Mouse (Mus musculus) 3134 (cell line): Measurements from ENCODE around the gene Grhpr.
"Not testable (repeated sequence)": the region's sequence is repeated elsewhere in the genome, so short reads cannot be mapped to it uniquely, and the experiment has no call there.

Experiments used
- DNase-seq: peaks from one replicate; pipeline ENCODE4 v3.0.0-alpha.2; 2011; ENCODE audit warnings: low spot score; ENCODE audit not compliant: insufficient read length; ENCODE audit errors: extremely low read depth

Gene Grhpr

GRCm38 (mm10) chr4:44973871-44974270 is 7.3 kb upstream of the Grhpr start:
- DNase-seq: no peak

DNA sequence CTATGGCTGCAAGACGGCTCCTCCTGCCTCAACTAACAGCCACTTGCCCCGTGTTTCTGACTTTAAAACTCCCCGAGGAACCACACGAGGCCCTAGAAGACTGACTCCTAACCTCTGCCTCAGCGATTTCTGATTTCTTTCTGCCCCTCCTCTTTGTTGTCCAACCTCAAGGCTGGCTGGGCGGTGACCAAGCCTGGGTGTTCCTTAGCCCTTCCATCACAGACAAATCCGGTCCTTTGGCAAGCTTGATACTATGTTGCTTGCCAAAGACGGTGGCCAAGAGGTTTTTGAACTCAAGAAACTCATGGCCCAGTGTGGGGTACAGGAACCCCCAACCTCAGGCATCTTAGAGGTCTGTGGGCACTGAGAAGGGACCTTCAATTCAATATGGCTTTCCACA is 6.9 kb upstream of the Grhpr start:
- DNase-seq: no peak

DNA sequence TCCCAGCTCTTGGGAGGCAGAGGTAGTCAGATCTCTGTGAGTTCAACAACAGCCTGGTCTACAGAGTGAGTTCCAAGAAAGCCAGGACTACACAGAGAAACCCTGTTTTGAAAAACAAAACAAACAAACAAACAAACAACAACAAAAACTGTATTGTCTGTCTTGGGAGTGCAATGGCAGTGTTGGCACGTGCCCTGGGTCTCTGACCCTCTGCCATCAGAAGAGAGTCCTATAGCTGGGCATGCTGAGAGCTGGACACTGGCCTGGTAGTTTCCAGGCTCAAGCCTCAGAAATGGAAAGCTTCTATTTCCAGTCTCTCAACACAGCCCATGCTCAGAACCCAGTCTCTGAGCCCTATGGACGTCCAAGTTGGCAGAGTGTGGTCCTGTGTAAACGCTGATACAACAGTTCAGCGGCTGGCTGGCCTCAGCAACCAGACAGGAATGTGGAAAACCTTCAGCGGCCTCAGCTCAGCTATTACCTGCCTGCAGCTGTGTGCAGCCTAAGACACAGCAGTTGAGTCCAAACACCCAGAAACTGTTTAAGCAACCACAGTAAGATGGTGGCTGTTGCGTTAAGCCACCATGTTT is 5.1 kb upstream of the Grhpr start:
- no peak for DNase-seq

DNA sequence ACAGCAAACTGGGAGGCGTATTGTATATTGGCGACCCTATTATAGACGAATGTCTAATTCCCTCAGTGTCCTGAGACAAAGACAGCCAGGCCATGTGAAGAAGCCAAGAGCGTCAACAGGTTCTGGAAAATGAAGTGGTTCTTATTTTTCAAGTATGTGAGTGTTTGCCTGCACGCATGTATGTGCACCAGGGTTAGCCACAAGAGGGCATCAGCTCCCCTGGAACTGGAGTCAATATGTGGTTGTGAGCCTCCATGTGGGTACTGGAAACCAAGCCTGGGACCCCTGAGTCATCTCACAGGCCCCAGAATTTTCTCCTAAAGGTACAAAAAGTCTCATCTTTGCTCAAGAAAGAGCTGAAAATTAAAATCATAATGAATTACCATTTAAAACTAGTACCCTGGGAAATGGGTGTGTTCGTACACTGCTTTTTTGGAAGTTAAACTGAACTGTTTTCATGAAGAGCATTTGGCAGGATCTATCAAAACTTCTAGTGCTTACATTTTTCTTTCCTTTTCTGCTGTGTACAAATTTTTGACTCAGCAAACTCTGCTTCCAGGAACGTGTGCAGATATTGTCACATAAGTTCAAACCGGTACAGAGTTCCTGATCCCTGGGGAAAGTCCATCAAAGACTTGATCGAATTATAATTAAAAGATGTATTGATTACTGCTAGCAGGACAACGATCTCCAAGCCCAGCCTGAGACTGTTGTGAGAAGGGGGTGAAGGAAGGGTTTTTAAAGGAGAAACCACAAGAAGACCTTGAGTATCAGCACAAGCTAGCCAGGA is 4.1 kb upstream of the Grhpr start:
- DNase-seq: no peak

GRCm38 (mm10) chr4:44978175-44978574 is 3.0 kb upstream of the Grhpr start:
- no peak for DNase-seq

GRCm38 (mm10) chr4:44979794-44980338 is 1.3 kb upstream of the Grhpr start:
- DNase-seq: no peak

GRCm38 (mm10) chr4:44981974-44982287 is 736 bp downstream of the Grhpr start:
- DNase-seq: peak; percentile 43

GRCm38 (mm10) chr4:44982440-44983130 is 1.4 kb downstream of the Grhpr start:
- DNase-seq: no peak

GRCm38 (mm10) chr4:44983131-44983740 is 2.0 kb downstream of the Grhpr start:
- no peak for DNase-seq

- DNase-seq: no peak
Observed at GRCm38 (mm10) chr4:44990560-44990959, 9.4 kb downstream of the Grhpr start.

GRCm38 (mm10) chr4:44992330-44992729 is 11.1 kb downstream of the Grhpr start:
- not testable (repeated sequence) for DNase-seq

- DNase-seq: not testable (repeated sequence)
Observed at GRCm38 (mm10) chr4:44993179-44993578, 12.0 kb downstream of the Grhpr start.

DNA sequence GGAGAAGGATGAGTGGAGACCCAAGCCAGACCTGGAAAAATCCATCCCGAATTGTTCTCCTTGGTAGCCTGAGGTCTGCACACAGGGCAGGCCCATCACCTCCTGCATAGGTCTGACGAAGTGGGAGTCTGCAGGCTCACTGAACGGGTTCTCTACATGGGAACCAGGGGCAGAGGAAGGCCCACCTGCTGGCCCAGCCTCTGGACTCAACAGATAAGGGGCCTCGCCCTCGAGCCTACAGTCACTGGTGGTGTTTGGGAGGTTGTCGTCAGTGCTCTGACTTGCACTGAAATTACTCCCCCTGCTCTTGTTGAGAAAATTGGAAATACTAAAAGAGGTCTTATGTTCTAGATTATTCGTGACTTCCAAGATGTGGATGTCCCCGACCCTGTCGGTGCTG is 12.7 kb downstream of the Grhpr start:
- no peak for DNase-seq

GRCm38 (mm10) chr4:44994776-44995175 is 13.6 kb downstream of the Grhpr start:
- DNase-seq: no peak

GRCm38 (mm10) chr4:44998071-44998470 is 16.9 kb downstream of the Grhpr start:
- DNase-seq: no peak

- DNase-seq: no peak
Observed at GRCm38 (mm10) chr4:45000001-45000400, 18.8 kb downstream of the Grhpr start.

DNA sequence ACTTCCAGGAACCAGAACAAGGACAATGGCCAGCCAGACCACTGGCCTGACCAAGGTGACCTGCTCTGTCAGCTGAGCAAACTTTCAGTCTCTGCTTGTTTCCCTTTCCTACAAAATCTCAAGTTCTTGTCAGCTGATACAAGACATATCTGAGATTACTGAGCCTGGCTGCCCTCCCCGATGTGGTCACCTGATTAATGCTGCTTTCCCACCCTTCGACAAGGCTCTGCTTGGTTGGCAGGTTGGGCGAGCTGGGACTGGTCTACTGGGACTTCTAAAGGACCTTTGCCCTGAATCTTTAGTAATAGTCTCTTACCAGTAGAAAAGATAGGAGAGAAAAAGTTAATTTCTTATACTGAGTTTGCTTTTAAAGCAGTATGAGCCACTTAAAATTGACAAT is 24.3 kb downstream of the Grhpr start:
- DNase-seq: no peak

DNA sequence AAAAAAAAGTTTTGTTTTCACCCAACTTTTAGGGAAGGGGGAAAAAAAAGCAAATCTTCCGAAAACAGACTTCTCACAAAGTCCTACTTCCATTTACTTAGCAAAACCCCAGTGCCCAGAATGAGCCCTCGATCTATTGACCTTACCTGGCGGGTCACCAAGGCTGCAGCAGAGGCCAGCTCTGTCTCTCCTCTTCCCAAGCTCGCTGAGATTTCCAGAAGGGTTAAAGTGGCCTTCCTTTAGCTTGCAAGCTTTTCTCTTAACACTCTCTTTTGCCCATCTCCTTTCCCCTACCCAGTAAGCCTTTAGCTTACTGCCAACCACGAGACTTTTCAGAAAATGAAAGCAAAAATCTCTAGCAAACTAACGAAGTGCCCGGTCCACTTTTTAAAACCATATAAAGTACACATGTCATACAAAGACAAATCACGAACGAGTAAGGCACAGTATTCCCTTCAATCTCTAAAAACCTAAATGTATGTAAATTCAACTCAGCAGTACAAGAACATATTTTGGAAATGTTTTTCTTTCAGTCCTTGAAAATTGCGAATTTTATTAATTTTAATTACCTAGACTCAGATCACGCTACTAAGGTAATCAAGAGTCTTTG is 29.7 kb downstream of the Grhpr start:
- DNase-seq: peak; percentile 37

- no peak for DNase-seq
Observed at GRCm38 (mm10) chr4:45011581-45012104, 30.4 kb downstream of the Grhpr start.

- peak; percentile 99 for DNase-seq
Observed at GRCm38 (mm10) chr4:45012105-45012975, 31.1 kb downstream of the Grhpr start, which contains the start of gene Zbtb5. Gene Zbtb5, minus strand, starts transcription at chr4:45012412.
